Mouse (Mus musculus): ENCODE measurements around the gene Chil1.

Chil1 gene

DNA sequence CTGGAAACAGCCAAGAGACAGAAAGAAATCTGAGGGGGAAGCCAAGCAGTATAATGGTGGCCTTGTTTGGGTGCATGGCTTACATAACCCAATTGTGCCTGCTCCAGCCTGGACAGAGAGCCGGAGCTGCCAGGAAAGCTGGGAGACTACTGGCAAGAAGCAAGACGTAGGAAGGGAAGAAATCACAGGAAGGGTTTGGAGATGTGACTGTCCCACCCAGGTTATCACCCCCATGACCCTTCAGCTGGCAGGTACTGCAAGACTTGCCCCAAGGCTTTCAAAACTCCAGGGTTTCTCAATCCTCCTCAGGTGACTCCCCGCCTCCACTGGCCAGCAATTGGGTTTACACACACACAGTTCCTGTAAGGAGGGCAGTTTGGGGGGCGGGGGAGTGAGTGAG is at the start of gene Chil1:
TSS of gene Chil1 (plus strand) at position 152 of the 400 bp plus-strand sequence.
- DNase-seq (ENCODE audit: low spot score): no peak

GRCm38 (mm10) chr1:134133316-134133715 is 48.7 kb upstream of the Chil1 start:
- DNase-seq (ENCODE audit: low spot score): no peak

- DNase-seq (ENCODE audit: low spot score): no peak
These were observed 45.6 kb upstream of the Chil1 start for GRCm38 (mm10) chr1:134136351-134136750.

DNA sequence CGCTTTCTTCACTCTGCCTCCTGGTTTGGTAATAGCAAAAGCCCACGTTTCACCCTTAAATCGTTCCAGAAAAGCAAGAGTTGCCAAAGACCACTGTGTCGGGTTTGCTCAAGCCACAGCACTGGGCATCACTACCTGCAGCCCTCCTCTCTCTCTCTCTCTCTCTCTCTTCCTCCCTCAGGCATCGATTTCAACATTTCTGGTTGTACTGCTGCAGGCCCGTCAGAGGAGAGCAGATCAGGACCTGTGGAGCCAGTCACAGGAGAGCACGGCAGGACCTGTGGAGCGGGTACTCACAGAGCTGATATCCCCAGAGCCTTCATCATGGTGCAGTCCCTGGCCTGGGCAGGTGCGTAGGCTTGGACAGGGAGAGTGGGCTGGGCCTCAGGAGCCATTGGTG is 43.6 kb upstream of the Chil1 start:
- DNase-seq (ENCODE audit: low spot score): no peak

GRCm38 (mm10) chr1:134142363-134142794 is 39.6 kb upstream of the Chil1 start:
- DNase-seq (ENCODE audit: low spot score): no peak

- DNase-seq (ENCODE audit: low spot score): no peak
These were observed 35.9 kb upstream of the Chil1 start for GRCm38 (mm10) chr1:134146066-134146465.

DNA sequence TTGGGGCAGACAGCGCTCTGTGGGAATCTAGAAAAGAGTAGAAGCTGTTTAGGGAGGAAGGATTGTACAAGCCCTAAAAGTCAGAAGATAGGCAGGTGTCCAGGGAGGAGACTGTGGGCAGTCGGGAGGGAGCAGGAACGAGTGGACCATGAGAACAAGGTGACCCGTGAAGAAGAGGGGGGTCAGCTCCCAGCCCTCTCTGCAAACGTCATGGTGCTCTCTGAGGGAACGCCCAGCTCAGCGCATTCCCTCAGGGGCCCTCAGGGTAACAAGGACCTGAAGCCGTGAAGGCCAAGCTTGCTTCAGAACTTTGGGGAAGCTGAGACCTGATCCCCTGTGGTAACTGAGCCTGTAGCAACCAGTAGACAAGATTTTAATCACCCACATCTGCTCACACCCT is 31.9 kb upstream of the Chil1 start:
- DNase-seq (ENCODE audit: low spot score): no peak

DNA sequence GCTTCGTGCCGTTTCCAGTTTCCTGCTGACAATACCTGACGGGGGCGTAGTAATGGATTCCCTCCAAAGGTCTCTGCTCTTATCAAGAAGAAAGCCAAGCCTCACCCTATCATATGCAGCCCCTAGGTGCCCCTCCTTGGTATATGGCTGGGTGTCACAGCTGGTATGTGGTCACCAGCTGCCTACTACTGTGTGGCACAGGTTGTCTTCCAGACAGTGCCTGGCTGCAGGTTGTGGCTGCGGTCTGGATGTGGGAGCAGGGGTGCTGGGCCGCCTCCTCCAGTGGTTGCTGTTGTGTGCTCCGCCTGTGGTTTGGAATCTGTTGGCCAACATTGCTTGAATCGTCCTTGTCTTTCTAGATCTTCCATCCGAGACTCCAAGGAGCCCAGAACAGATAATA is 31.2 kb upstream of the Chil1 start:
- no peak for DNase-seq (ENCODE audit: low spot score)

- peak; percentile 75 for DNase-seq (ENCODE audit: low spot score)
These were observed 30.1 kb upstream of the Chil1 start for GRCm38 (mm10) chr1:134151655-134152412.

DNA sequence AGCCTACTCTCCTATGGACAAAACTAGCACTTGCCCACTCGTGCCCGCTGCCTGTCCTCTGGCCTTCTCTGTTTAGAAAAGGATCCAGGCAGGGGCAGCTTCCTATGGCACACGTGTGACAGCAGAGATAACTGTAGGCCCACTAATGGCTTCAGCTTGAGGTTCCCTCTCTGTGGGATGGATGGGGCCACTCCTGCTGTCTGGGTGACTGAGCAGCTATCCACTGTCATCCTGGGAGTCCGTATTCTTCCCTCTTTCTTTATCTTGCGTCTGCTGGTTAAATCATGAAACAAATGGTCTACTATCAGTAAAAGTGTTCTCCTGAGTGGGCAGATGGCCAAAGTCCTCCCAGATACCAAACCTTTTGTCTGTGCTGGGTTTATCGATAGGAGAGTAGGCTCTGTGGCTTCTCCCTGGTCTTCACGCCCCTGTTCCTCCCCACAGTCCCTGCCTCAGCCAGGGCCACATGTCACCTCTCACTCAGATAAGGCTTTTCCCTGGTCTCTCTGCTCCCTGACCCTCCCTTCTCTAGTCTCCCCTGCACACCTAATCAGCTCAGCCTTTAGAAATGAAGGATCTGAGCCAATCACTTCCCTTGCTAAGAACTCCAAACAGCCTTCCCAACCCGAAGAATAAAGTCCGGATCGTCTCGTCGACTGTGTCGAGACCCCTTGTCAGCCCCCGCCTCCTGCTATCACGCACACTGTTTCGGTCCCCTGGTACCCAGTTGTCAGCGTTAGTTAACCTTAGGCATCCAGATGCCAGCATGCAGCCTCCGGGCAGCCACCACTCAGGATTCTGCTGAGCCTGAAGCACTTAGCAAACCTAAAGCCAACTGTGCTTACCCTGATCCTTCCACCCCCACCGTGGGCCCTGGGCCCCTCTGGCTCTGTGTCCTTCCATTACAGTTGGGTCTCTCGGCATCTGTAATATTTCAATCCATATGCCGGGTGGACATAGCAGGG is 29.1 kb upstream of the Chil1 start:
- no peak for DNase-seq (ENCODE audit: low spot score)

- no peak for DNase-seq (ENCODE audit: low spot score)
These were observed 27.9 kb upstream of the Chil1 start for GRCm38 (mm10) chr1:134154121-134154520.

DNA sequence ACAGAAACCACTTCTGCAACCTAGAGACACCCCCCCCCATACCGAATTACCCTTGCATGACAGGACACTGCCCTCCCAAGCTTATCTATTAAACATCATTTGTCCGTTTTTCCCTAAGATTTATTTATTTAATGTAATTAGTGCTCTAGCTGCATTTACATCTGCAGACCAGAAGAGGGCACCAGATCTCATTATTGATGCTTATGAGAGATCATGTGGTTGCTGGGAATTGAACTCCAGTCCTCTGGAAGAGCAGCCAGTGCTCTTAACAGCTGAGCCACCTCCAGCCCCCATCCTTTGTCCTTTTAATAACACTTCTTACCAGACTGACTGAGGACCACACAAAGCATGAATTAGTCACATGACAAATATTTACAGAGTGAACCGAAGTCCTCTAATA is 27.3 kb upstream of the Chil1 start:
- DNase-seq (ENCODE audit: low spot score): no peak

DNA sequence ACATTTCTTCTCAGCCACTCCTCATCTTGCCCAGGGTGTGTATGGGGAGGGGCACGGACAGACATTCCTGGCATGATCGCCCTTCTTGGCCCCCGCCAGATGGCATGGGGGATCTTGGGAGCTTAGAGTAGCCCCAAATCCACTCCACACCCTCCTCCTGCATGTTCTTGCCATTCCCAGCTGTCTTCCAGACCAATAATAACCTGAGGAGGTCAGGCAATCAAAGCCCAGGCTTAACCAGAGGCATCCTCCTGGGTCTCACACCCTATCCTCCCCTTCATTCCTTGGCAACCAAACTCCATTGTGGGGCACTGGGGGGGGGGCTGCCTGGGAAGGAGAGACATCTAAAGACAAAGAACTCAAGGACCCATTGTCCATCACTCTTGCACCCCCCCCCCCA is 21.6 kb upstream of the Chil1 start:
- no peak for DNase-seq (ENCODE audit: low spot score)

- no peak for DNase-seq (ENCODE audit: low spot score)
These were observed 20.6 kb upstream of the Chil1 start for GRCm38 (mm10) chr1:134161399-134161798.

- DNase-seq (ENCODE audit: low spot score): no peak
These were observed 19.3 kb upstream of the Chil1 start for GRCm38 (mm10) chr1:134162510-134163225.

DNA sequence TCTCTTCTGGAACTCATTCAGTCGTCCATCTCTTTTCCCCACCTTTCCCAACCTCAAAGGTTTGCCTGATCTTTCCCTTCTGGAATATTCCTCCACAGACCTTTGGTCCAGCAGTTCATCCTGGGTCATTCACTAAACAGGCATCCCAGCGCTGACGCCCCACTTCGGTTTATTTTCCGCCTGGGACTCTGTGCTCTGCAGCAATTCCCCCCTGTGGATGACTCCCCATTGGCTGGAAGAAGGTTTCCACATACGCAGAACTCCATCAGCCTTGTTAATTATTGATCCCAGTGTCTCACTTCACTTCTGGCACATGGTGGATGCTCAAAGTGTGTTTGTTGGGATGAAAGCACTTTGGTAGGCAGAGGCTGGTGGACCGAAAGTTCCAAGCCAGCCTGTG is 18.5 kb upstream of the Chil1 start:
- DNase-seq (ENCODE audit: low spot score): no peak

DNA sequence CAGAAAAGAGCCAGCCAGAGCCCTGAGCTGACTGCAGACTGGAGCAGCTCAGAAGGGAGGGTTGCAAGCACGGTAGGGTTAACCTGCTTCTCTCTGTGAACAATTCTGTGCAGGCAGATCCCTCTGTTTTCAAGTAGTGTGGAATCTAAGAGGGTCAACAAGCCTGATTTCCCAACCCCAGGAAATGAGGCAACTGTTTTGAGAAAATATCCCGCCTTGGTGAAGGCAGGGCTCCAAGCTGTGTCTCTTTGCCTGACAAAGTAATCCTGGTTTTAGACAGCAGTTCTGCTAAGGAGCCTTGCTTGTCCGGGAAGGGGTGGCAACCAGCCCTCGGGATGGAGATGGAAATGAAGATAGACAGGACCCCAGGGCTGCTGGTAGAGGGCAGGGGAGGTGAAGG is 17.5 kb upstream of the Chil1 start:
- no peak for DNase-seq (ENCODE audit: low spot score)

DNA sequence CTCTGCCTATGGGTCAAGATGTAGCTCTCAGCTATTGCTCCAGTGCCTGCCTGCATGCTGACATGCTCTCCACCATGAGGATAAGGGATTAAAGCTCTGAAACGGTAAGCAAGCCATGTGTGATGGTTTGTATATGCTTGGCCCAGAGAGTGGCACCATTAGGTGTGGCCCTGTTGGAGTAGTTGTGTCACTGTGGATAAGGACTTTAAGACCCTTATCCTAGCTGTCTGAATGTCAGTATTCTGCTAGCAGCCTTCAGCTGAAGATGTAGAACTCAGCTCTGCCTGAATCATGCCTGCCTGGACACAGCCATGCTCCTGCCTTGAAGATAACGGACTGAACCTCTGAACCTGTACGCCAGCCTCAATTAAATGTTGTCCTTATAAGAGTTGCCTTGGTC is 15.4 kb upstream of the Chil1 start:
- no peak for DNase-seq (ENCODE audit: low spot score)

- DNase-seq (ENCODE audit: low spot score): no peak
These were observed 14.3 kb upstream of the Chil1 start for GRCm38 (mm10) chr1:134167416-134168305.

DNA sequence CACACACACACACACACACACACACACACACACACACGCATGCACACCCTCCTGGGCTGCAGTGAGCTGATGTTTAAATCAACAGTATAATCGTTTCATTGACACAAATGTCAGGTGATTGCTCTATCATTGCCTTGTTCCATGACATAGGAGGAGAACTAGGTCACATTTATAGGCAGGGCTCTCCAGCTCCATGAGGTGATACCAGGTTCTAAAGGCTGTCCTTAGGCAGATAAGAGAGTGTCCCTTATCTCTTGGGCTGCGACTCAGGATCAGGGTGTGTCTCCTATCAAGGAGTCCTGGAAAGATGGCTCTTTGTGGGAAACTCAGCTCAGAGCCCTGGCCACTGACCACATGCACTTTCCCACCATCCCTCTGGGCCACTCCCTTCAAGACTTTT is 13.4 kb upstream of the Chil1 start:
- no peak for DNase-seq (ENCODE audit: low spot score)

DNA sequence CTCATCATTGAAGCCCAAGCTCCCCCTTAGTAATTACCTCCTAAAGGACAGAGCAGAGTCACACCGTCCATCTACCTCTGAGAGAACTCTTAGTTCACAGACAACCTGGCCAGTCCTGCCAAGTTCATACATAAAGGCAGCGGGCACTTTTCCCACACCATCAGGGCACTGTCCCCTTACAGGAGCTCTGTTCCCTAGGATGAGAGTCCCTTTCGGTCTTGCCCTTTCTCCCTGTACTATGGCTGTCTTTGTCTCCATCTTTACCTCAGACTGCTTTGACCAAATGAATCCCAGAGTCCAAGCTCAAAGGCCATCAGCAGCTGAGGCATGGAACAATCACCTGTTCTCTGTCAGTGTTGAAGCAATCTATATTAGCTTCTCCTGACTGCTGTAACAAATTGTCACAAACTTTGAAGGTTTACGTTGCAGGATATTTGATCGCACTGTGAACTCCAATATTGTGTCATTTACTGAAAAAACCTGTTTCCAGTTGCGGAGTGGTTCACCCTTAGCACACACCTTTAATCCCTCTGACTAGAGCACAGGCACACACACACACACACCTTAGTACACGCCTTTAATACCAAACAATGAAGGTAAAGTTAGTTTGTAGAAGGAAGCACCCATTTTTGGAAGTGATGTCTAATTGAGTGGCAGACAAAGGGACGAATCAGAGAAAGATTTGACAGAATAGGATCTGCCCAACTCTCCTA is 12.8 kb upstream of the Chil1 start:
- no peak for DNase-seq (ENCODE audit: low spot score)
